Mouse (Mus musculus): ENCODE measurements around the gene Zmym4.
"Not testable (repeated sequence)": the region's sequence is repeated elsewhere in the genome, so short reads cannot be mapped to it uniquely, and the experiment has no call there.

Zmym4 gene

GRCm38 (mm10) chr4:126990553-126990952, 22.6 kb upstream of the Zmym4 start:
- Histone ChIP-seq H3K36me3 (ENCODE audit: insufficient read depth, low read length) (no peaks in the 10 kb centered on the region), H3K4me1 (replicated peaks; ENCODE audit: low read depth, low read length) (no peaks in the 10 kb centered on the region), H3K9me3 (ENCODE audit: low read length) (no peaks in the 10 kb centered on the region), H3K27me3 (ENCODE audit: insufficient read depth, low read length) (no peaks in the 10 kb centered on the region), H3K4me3 (replicated peaks; ENCODE audit: low read length) (no peak overlapping the region)
- TF ChIP-seq POU5F1 (IDR thresholded peaks at IDR 0.05; ENCODE audit: borderline replicate concordance, low read length) (no peak), CTCF (conservative IDR thresholded peaks at IDR 0.05; ENCODE audit: low read length) (no peak), NANOG (IDR thresholded peaks at IDR 0.05; ENCODE audit: borderline replicate concordance, low read length) (no peak)

GRCm38 (mm10) chr4:126988503-126988902, 20.6 kb upstream of the Zmym4 start:
- no peak overlapping the region for H3K4me3 ChIP-seq (replicated peaks; ENCODE audit: low read length)
- TF ChIP-seq NANOG (IDR thresholded peaks at IDR 0.05; ENCODE audit: borderline replicate concordance, low read length) (no peak), POU5F1 (IDR thresholded peaks at IDR 0.05; ENCODE audit: borderline replicate concordance, low read length) (no peak)
- no peaks in the 10 kb centered on the region for H3K27me3 ChIP-seq (ENCODE audit: insufficient read depth, low read length)
- no peaks in the 10 kb centered on the region for H3K9me3 ChIP-seq (ENCODE audit: low read length)
- no peaks in the 10 kb centered on the region for H3K36me3 ChIP-seq (ENCODE audit: insufficient read depth, low read length)
- peaks cover 3% of the 10 kb centered on the region for H3K4me1 ChIP-seq (replicated peaks; ENCODE audit: low read depth, low read length)

GRCm38 (mm10) chr4:126986768-126987167, 18.8 kb upstream of the Zmym4 start:
- H3K9me3 ChIP-seq (ENCODE audit: low read length) = no peaks in the 10 kb centered on the region
- peaks cover 17% of the 10 kb centered on the region for H3K4me1 ChIP-seq (replicated peaks; ENCODE audit: low read depth, low read length)
- H3K27me3 ChIP-seq (ENCODE audit: insufficient read depth, low read length) = no peaks in the 10 kb centered on the region
- H3K4me3 ChIP-seq (replicated peaks; ENCODE audit: low read length) = no peak overlapping the region
- no peaks in the 10 kb centered on the region for H3K36me3 ChIP-seq (ENCODE audit: insufficient read depth, low read length)
- no peak for TF ChIP-seq NANOG (IDR thresholded peaks at IDR 0.05; ENCODE audit: borderline replicate concordance, low read length)
- TF ChIP-seq POU5F1 (IDR thresholded peaks at IDR 0.05; ENCODE audit: borderline replicate concordance, low read length) = no peak
- TF ChIP-seq CTCF (conservative IDR thresholded peaks at IDR 0.05; ENCODE audit: low read length) = no peak

GRCm38 (mm10) chr4:126983736-126984525, 16.0 kb upstream of the Zmym4 start:
- not testable (repeated sequence) for H3K36me3 ChIP-seq (ENCODE audit: insufficient read depth, low read length); H3K4me3 ChIP-seq (replicated peaks; ENCODE audit: low read length); H3K27me3 ChIP-seq (ENCODE audit: insufficient read depth, low read length); H3K9me3 ChIP-seq (ENCODE audit: low read length)
- peaks cover 23% of the 10 kb centered on the region for H3K4me1 ChIP-seq (replicated peaks; ENCODE audit: low read depth, low read length)

GRCm38 (mm10) chr4:126983321-126983720, 15.4 kb upstream of the Zmym4 start:
- Histone ChIP-seq H3K9me3 (ENCODE audit: low read length) (no peaks in the 10 kb centered on the region), H3K36me3 (ENCODE audit: insufficient read depth, low read length) (no peaks in the 10 kb centered on the region)
- no peak for TF ChIP-seq CTCF (conservative IDR thresholded peaks at IDR 0.05; ENCODE audit: low read length)

GRCm38 (mm10) chr4:126978706-126979105, 10.8 kb upstream of the Zmym4 start:
- Histone ChIP-seq H3K9me3 (ENCODE audit: low read length) (no peaks in the 10 kb centered on the region), H3K4me1 (replicated peaks; ENCODE audit: low read depth, low read length) (peaks cover 35% of the 10 kb centered on the region), H3K36me3 (ENCODE audit: insufficient read depth, low read length) (no peaks in the 10 kb centered on the region), H3K4me3 (replicated peaks; ENCODE audit: low read length) (no peak overlapping the region), H3K27me3 (ENCODE audit: insufficient read depth, low read length) (no peaks in the 10 kb centered on the region)
- 0 out of 2 replicates have a peak, but pooled peaks have one; percentile 6 for TF ChIP-seq CTCF (conservative IDR thresholded peaks at IDR 0.05; ENCODE audit: low read length)
- TF ChIP-seq NANOG (IDR thresholded peaks at IDR 0.05; ENCODE audit: borderline replicate concordance, low read length) = no peak

More at GRCm38 (mm10) chr4:126983321-126983720, 15.4 kb upstream of the Zmym4 start:
- H3K4me1 ChIP-seq (replicated peaks; ENCODE audit: low read depth, low read length) = peaks cover 29% of the 10 kb centered on the region
- no peak overlapping the region for H3K4me3 ChIP-seq (replicated peaks; ENCODE audit: low read length)
- no peaks in the 10 kb centered on the region for H3K27me3 ChIP-seq (ENCODE audit: insufficient read depth, low read length)

- H3K4me3 ChIP-seq (replicated peaks; ENCODE audit: low read length) = no peak overlapping the region
- H3K9me3 ChIP-seq (ENCODE audit: low read length) = no peaks in the 10 kb centered on the region
- TF ChIP-seq POU5F1 (IDR thresholded peaks at IDR 0.05; ENCODE audit: borderline replicate concordance, low read length) (no peak), NANOG (IDR thresholded peaks at IDR 0.05; ENCODE audit: borderline replicate concordance, low read length) (no peak), CTCF (conservative IDR thresholded peaks at IDR 0.05; ENCODE audit: low read length) (peak; percentile 57)
- H3K4me1 ChIP-seq (replicated peaks; ENCODE audit: low read depth, low read length) = peaks cover 26% of the 10 kb centered on the region
- no peaks in the 10 kb centered on the region for H3K36me3 ChIP-seq (ENCODE audit: insufficient read depth, low read length)
- H3K27me3 ChIP-seq (ENCODE audit: insufficient read depth, low read length) = no peaks in the 10 kb centered on the region
These were observed 9.5 kb upstream of the Zmym4 start for GRCm38 (mm10) chr4:126977467-126977866.

GRCm38 (mm10) chr4:126967241-126967863, 583 bp downstream of the Zmym4 start:
- Histone ChIP-seq H3K36me3 (ENCODE audit: insufficient read depth, low read length) (0 out of 2 replicates have a peak, but pooled peaks cover 6% of the 10 kb centered on the region), H3K27me3 (ENCODE audit: insufficient read depth, low read length) (no peaks in the 10 kb centered on the region), H3K4me1 (replicated peaks; ENCODE audit: low read depth, low read length) (peaks cover 30% of the 10 kb centered on the region), H3K9me3 (ENCODE audit: low read length) (no peaks in the 10 kb centered on the region), H3K4me3 (replicated peaks; ENCODE audit: low read length) (peak overlapping the region; percentile 94)
- TF ChIP-seq POU5F1 (IDR thresholded peaks at IDR 0.05; ENCODE audit: borderline replicate concordance, low read length) (no peak), NANOG (IDR thresholded peaks at IDR 0.05; ENCODE audit: borderline replicate concordance, low read length) (no peak), CTCF (conservative IDR thresholded peaks at IDR 0.05; ENCODE audit: low read length) (no peak)

GRCm38 (mm10) chr4:126958682-126959081, 9.3 kb downstream of the Zmym4 start:
- Histone ChIP-seq H3K4me3 (replicated peaks; ENCODE audit: low read length) (no peak overlapping the region), H3K4me1 (replicated peaks; ENCODE audit: low read depth, low read length) (peaks cover 71% of the 10 kb centered on the region), H3K27me3 (ENCODE audit: insufficient read depth, low read length) (no peaks in the 10 kb centered on the region), H3K9me3 (ENCODE audit: low read length) (no peaks in the 10 kb centered on the region), H3K36me3 (ENCODE audit: insufficient read depth, low read length) (peaks cover 33% of the 10 kb centered on the region)
- TF ChIP-seq POU5F1 (IDR thresholded peaks at IDR 0.05; ENCODE audit: borderline replicate concordance, low read length) (no peak), NANOG (IDR thresholded peaks at IDR 0.05; ENCODE audit: borderline replicate concordance, low read length) (no peak), CTCF (conservative IDR thresholded peaks at IDR 0.05; ENCODE audit: low read length) (no peak)

Data from E14TG2a.4 (cell line).